Mouse (Mus musculus) thymus, adult 2 months (tissue): ENCODE data around the gene Zdhhc9. TPM values are rescaled to one million over a fixed set of nuclear protein-coding genes. Genes with fewer than 3 reads are reported as not detected.

ENCODE experiments used
- DNase-seq: peaks from one replicate; pipeline ENCODE4 v3.0.0; 2021
- H3K27ac ChIP-seq: fragments of 200-500 bp; 2 replicates; pipeline ENCODE4 v1.5.1; 2012; ENCODE audit warnings: low read length, control low read depth; ENCODE audit not compliant: control insufficient read depth, insufficient read depth
- H3K27me3 ChIP-seq: fragments of 200-500 bp; 2 replicates; pipeline ENCODE4 v1.6.1; 2012; ENCODE audit warnings: mild to moderate bottlenecking, low read length, moderate library complexity, mixed read lengths; ENCODE audit not compliant: control insufficient read depth, insufficient read depth
- H3K36me3 ChIP-seq: fragments of 200-500 bp; 2 replicates; pipeline ENCODE4 v1.6.1; 2012; ENCODE audit warnings: mild to moderate bottlenecking, low read length, moderate library complexity; ENCODE audit not compliant: control insufficient read depth, insufficient read depth
- H3K4me1 ChIP-seq: fragments of 200-500 bp; replicated peaks from 2 replicates; pipeline ENCODE4 v1.6.1; 2012; ENCODE audit warnings: low read length; ENCODE audit not compliant: control insufficient read depth, insufficient read depth
- H3K4me3 ChIP-seq: fragments of 200-500 bp; 2 replicates; pipeline ENCODE4 v1.5.1; 2012; ENCODE audit warnings: mild to moderate bottlenecking, low read length, control low read depth, moderate library complexity; ENCODE audit not compliant: control insufficient read depth, insufficient read depth
- CTCF ChIP-seq: fragments of 200-500 bp; IDR thresholded peaks from 2 replicates; pipeline ENCODE4 v1.5.1; 2012; ENCODE audit warnings: mild to moderate bottlenecking, control low read depth, low read length, moderate library complexity, borderline replicate concordance; ENCODE audit not compliant: control insufficient read depth, poor library complexity, insufficient read depth; ENCODE audit errors: extremely low read depth
- POLR2A ChIP-seq: fragments of 200-500 bp; IDR thresholded peaks from 2 replicates; pipeline ENCODE4 v1.6.1; 2012; ENCODE audit warnings: mild to moderate bottlenecking, low read length, control low read depth, moderate library complexity; ENCODE audit not compliant: control insufficient read depth, poor library complexity, insufficient read depth; ENCODE audit errors: extremely low read depth
- WGBS: fragments of 180-500 bp; shearing (Covaris S2); methylation state at CpG from one replicate; pipeline ENCODE4 v1.1.7; 2018; 5-methylcytosine and 5-hydroxymethylcytosine counted together
- polyA plus RNA-seq: library from polyadenylated mRNA; depleted of rRNA; stranded (reverse); fragments of >200 nt; gene quantifications from 2 replicates; pipeline ENCODE4 v1.2.3, GENCODE M21; 2012

The Zdhhc9 gene
- polyA plus RNA-seq, 1 experiment = 25.7 TPM

- H3K36me3 ChIP-seq = no peaks in the 10 kb centered on the region
- no peak for TF ChIP-seq POLR2A
- no peak for TF ChIP-seq CTCF
- WGBS = under 1% methylated on average over 6 of the region's 6 CpGs
- peak; percentile 75 for DNase-seq
- H3K27me3 ChIP-seq = no peaks in the 10 kb centered on the region
- H3K4me3 ChIP-seq = no peak overlapping the region
- peaks cover 58% of the 10 kb centered on the region for H3K4me1 ChIP-seq
- H3K27ac ChIP-seq = peak overlapping the region; percentile 100
Measured at GRCm38 (mm10) chrX:48141481-48141880, 67.2 kb downstream of the Zdhhc9 start.

- WGBS = 5% methylated on average over 3 of the region's 3 CpGs
- Histone ChIP-seq H3K4me1 (peaks cover 67% of the 10 kb centered on the region), H3K4me3 (no peak overlapping the region), H3K36me3 (no peaks in the 10 kb centered on the region), H3K27me3 (no peaks in the 10 kb centered on the region), H3K27ac (peak overlapping the region; percentile 100)
- TF ChIP-seq CTCF (no peak), POLR2A (no peak)
- DNase-seq = no peak
Measured at GRCm38 (mm10) chrX:48140286-48140877, 68.3 kb downstream of the Zdhhc9 start.

GRCm38 (mm10) chrX:48139368-48140285 is 69.1 kb downstream of the Zdhhc9 start:
- no peaks in the 10 kb centered on the region for H3K27me3 ChIP-seq
- H3K27ac ChIP-seq = peak overlapping the region; percentile 100
- TF ChIP-seq POLR2A = no peak
- no peak for TF ChIP-seq CTCF
- no peaks in the 10 kb centered on the region for H3K36me3 ChIP-seq
- 0 out of 2 replicates have a peak overlapping the region, but pooled peaks have one; percentile 18 for H3K4me3 ChIP-seq
- H3K4me1 ChIP-seq = peaks cover 70% of the 10 kb centered on the region
- 4% methylated on average over 14 of the region's 14 CpGs for WGBS
- DNase-seq = no peak

GRCm38 (mm10) chrX:48138539-48139275 is 70.0 kb downstream of the Zdhhc9 start:
- TF ChIP-seq POLR2A = no peak
- no peak for TF ChIP-seq CTCF
- H3K4me1 ChIP-seq = peaks cover 68% of the 10 kb centered on the region
- H3K36me3 ChIP-seq = no peaks in the 10 kb centered on the region
- 8% methylated on average over 7 of the region's 7 CpGs for WGBS
- no peak for DNase-seq
- no peaks in the 10 kb centered on the region for H3K27me3 ChIP-seq
- no peak overlapping the region for H3K4me3 ChIP-seq
- H3K27ac ChIP-seq = peak overlapping the region; percentile 100

- no peak overlapping the region for H3K4me3 ChIP-seq
- peaks cover 66% of the 10 kb centered on the region for H3K4me1 ChIP-seq
- 20% methylated on average over 6 of the region's 6 CpGs for WGBS
- no peaks in the 10 kb centered on the region for H3K27me3 ChIP-seq
- peak overlapping the region; percentile 100 for H3K27ac ChIP-seq
- TF ChIP-seq CTCF (no peak), POLR2A (no peak)
- no peak for DNase-seq
- no peaks in the 10 kb centered on the region for H3K36me3 ChIP-seq
Measured at GRCm38 (mm10) chrX:48138011-48138410, 70.7 kb downstream of the Zdhhc9 start.

- peak; percentile 80 for DNase-seq
Measured at GRCm38 (mm10) chrX:48136935-48137334, 71.7 kb downstream of the Zdhhc9 start.

More at GRCm38 (mm10) chrX:48136935-48137334, 71.7 kb downstream of the Zdhhc9 start:
- TF ChIP-seq CTCF (no peak), POLR2A (no peak)
- Histone ChIP-seq H3K4me3 (no peak overlapping the region), H3K36me3 (no peaks in the 10 kb centered on the region), H3K4me1 (peaks cover 61% of the 10 kb centered on the region), H3K27me3 (no peaks in the 10 kb centered on the region), H3K27ac (peak overlapping the region; percentile 100)
- 7% methylated on average over 4 of the region's 4 CpGs for WGBS
